31 mouse cellular contexts compared by ENCODE assay signal in the genomic region with DNA sequence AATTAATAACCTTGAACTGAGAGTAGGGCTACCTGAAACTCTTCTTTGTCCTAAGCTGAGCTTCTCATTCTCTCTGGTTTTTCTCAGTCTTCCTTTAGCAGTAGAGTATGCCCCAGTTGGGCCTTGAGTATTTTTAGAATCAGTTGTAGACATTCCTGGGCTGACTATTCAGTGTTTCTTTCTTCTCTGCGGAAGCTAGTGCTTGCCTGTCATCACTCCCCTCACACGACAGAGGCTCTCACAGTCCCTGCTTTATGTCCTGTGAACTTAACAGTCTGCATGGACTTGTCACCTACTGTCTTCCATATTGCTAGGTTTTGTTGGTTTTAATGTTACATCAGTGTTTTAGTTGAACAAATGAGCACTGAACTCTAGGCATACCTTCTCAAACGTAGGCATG. TPM values are rescaled to one million over a fixed set of nuclear protein-coding genes. Genes with fewer than 3 reads are reported as not detected.
DNase-seq lines count a peak whose midpoint lies in the region; ATAC-seq lines count a peak whose summit lies in the region.
"Had no signal": no experiment of that assay in that cellular context is flagged by ENCODE, and none has a peak within 500 bp of the region (broad histone marks: within the 10 kb centered on the region; RNA-seq: fewer than 3 reads in every experiment).

No protein-coding gene starts in this region.

- H3K27me3 ChIP-seq in heart, embryonic 13.5 days (replicated peaks): no peaks in the 10 kb centered on the region
- H3K27me3 ChIP-seq: CH12.LX; embryonic facial prominence, embryonic 12.5 days; hindbrain, embryonic 13.5 days; liver, embryonic 12.5 days; midbrain, embryonic 13.5 days; neural tube, embryonic 13.5 days; stomach, embryonic 15.5 days had no signal

- 25% methylated on average over 3 of the region's 3 CpGs for WGBS in heart, embryonic 13.5 days

- H3K36me3 ChIP-seq in heart, embryonic 13.5 days: peaks cover 44% of the 10 kb centered on the region
- H3K36me3 ChIP-seq: stomach, embryonic 15.5 days had no signal

- intact Hi-C loops in heart, postnatal 10 days (cut with DNase I): loop anchor here (5.0 kb wide), 1 partner anchor 70 kb away; no protein-coding TSS in a partner anchor

- peak; percentile 7 for DNase-seq in embryo, embryonic 10 days (ENCODE audit: low spot score)
- no peak for DNase-seq in embryo, embryonic 10.5 days (ENCODE audit: low spot score)
- peak; percentile 35 for DNase-seq in heart, adult 8-10 months (ENCODE audit: low spot score)
- peak; percentile 76 to 78 for DNase-seq in heart, postnatal 10 days
- DNase-seq in adrenal gland, postnatal 25 days: no peak
- DNase-seq in layer of hippocampus, postnatal 36 days: no peak
- DNase-seq in gastrocnemius, adult 18-20 months (ENCODE audit: low spot score): no peak
- DNase-seq: adrenal gland, adult 2 months; cerebellum, adult 2 months; cerebellum, postnatal 25 days; embryo, embryonic 11 days; gastrocnemius, postnatal 10 days; kidney, adult 8-10 months; kidney, postnatal 10 days; left cerebral cortex, postnatal 4 days; liver, postnatal 0 days; right cerebral cortex, postnatal 14 days had no signal

- no peaks in the 10 kb centered on the region for H3K9me3 ChIP-seq in heart, embryonic 13.5 days
- H3K9me3 ChIP-seq: embryonic facial prominence, embryonic 12.5 days; hindbrain, embryonic 13.5 days; liver, embryonic 12.5 days; midbrain, embryonic 13.5 days; neural tube, embryonic 13.5 days; stomach, embryonic 15.5 days had no signal

- H3K4me1 ChIP-seq in heart, embryonic 13.5 days: peaks cover 31% of the 10 kb centered on the region
- H3K4me1 ChIP-seq: embryonic facial prominence, embryonic 12.5 days; hindbrain, embryonic 13.5 days; liver, embryonic 12.5 days; midbrain, embryonic 13.5 days; neural tube, embryonic 13.5 days; stomach, embryonic 15.5 days had no signal

- H3K9ac ChIP-seq in heart, embryonic 13.5 days: peak overlapping the region; percentile 60
- H3K9ac ChIP-seq: embryonic facial prominence, embryonic 12.5 days; hindbrain, embryonic 13.5 days; liver, embryonic 12.5 days; liver, postnatal 0 days; midbrain, embryonic 13.5 days; neural tube, embryonic 13.5 days; stomach, embryonic 15.5 days had no signal

- no peak overlapping the region for H3K4me3 ChIP-seq in heart, embryonic 13.5 days
- H3K4me3 ChIP-seq: embryonic facial prominence, embryonic 12.5 days; hindbrain, embryonic 13.5 days; layer of hippocampus, adult 2 months; liver, embryonic 12.5 days; midbrain, embryonic 13.5 days; neural tube, embryonic 13.5 days; stomach, embryonic 15.5 days had no signal

- peak; percentile 74; the same call in 1 of the 2 replicates for ATAC-seq in heart, embryonic 13.5 days (ENCODE audit: extremely low read depth, insufficient number of reproducible peaks, low FRiP score, low TSS enrichment)
- ATAC-seq: activated CD4-positive, CD25-positive, alpha-beta regulatory T cell, adult 4 months; forebrain, embryonic 14.5 days; intestine, embryonic 16.5 days; liver, embryonic 12.5 days; liver, postnatal 0 days; lung, postnatal 0 days; midbrain, embryonic 13.5 days had no signal

- H3K4me2 ChIP-seq in heart, embryonic 13.5 days: peak overlapping the region; percentile 52
- H3K4me2 ChIP-seq: embryonic facial prominence, embryonic 12.5 days; hindbrain, embryonic 13.5 days; liver, embryonic 12.5 days; midbrain, embryonic 13.5 days; neural tube, embryonic 13.5 days; stomach, embryonic 15.5 days had no signal

- H3K27ac ChIP-seq in heart, embryonic 13.5 days (replicated peaks): peak overlapping the region; percentile 97
- H3K27ac ChIP-seq: embryonic facial prominence, embryonic 12.5 days; hindbrain, embryonic 13.5 days; layer of hippocampus, adult 2 months; liver, embryonic 12.5 days; macrophage; midbrain, embryonic 13.5 days; neural tube, embryonic 13.5 days; stomach, embryonic 15.5 days had no signal

RNA-seq across cellular contexts. Expression of a gene that starts 24.6 kb away (rescaled TPM):
- 10 to 100 TPM in 3 of 4 experiments, 1 to 10 TPM in 1; 8.4 to 16.7 (median 11.6) TPM for total RNA-seq in heart, adult 8-10 months (2022)
- polyA plus RNA-seq in heart, embryonic 13.5 days (2015; fragmentation: Nextera tagmentation; extraction: Ambion mirVana): 14.1 and 16.9 TPM in 2 replicates
- total RNA-seq in heart, postnatal 10 days (2021): 10 to 100 TPM; 13.9 to 16.5 TPM
- total RNA-seq in adrenal gland, postnatal 25 days (2021): 19.4 and 33.5 TPM in 2 replicates
- total RNA-seq in layer of hippocampus, postnatal 36 days (2021): 10 to 100 TPM; 23.7 to 25.7 TPM
- 1 to 10 TPM; 2.2 to 2.5 TPM for total RNA-seq in gastrocnemius, adult 18-20 months (2021)

RNA-seq across cellular contexts. Expression of a gene that starts 47.0 kb away (rescaled TPM):
- 1 to 10 TPM; 6.3 to 8.4 (median 7.1) TPM for total RNA-seq in heart, adult 8-10 months (2022)
- polyA plus RNA-seq in heart, embryonic 13.5 days (2015; fragmentation: Nextera tagmentation; extraction: Ambion mirVana): 8.2 and 11.0 TPM in 2 replicates
- total RNA-seq in heart, postnatal 10 days (2021): 1 to 10 TPM; 9.6 to 9.8 TPM
- 16.1 and 18.1 TPM in 2 replicates for total RNA-seq in adrenal gland, postnatal 25 days (2021)
- 10 to 100 TPM; 20.5 to 22.0 TPM for total RNA-seq in layer of hippocampus, postnatal 36 days (2021)
- 1 to 10 TPM; 3.6 to 3.8 TPM for total RNA-seq in gastrocnemius, adult 18-20 months (2021)

Comparison
In these comparisons a context has a peak if more than half of its experiments do, and no peak if none do; other contexts are left out.
1. DNase-seq: peak in embryo, embryonic 10 days (single experiment), heart, adult 8-10 months (single experiment) and heart, postnatal 10 days (2 of 2); none in embryo, embryonic 10.5 days (single experiment), adrenal gland, postnatal 25 days (single experiment), layer of hippocampus, postnatal 36 days (0 of 2) and gastrocnemius, adult 18-20 months (single experiment).